Mouse (Mus musculus): ENCODE results near the gene Plekhm1. TPM values are rescaled to one million over a fixed set of nuclear protein-coding genes. Genes with fewer than 3 reads are reported as not detected.

Gene Plekhm1
- polyA plus RNA-seq, 1 experiment from 2014 or later: 8.7 TPM

DNA sequence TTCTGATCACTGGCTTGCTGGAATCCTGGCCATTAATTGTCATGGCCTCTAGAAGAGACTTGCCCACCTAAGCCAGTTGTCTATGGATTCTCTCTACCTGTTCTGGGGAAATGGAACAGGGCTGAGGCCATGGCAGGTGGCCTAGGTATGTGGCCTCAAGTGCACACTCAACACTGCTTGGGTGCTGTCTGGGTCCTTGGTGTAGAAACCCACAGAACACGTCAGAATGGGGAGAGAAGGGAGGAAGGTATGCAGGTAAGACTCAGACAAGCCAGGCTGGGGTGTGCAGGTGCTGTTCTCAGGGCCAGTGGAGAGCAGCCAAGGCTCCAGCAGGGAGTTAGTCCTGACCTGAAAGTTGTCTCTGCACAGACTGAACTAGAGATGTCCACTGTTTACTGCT, 94.4 kb downstream of the Plekhm1 start:
- ATAC-seq (ENCODE audit: low FRiP score, low read depth): no peak
- no peak overlapping the region for H3K4me2 ChIP-seq (replicated peaks)
- WGBS: 80% methylated on average over 1 of the region's 1 CpGs

DNA sequence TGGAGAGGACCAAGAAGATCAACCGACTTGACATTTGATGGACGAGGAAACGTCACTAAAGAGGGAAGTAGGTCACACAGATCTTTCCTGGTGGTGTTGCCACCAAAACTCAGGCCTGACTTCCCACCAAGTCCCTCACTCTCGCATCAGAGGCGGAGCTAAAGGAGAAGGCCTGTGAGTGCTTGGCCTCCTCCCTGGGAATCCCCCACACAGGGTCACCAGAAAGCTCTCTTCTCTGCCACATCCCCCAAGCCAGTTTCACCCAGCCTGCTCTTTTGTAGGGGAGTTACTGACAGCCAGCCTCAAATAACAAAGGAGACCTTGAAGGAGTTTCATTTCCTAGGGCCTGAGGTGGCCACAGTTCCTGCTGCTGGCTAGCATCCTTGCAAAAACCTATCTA, 97.1 kb downstream of the Plekhm1 start:
- Histone ChIP-seq H3K4me2 (replicated peaks) (no peak overlapping the region), H3K9me3 (no peaks in the 10 kb centered on the region), H3K27ac (no peak overlapping the region), H3K4me1 (peaks cover 23% of the 10 kb centered on the region), H3K9ac (no peak overlapping the region), H3K27me3 (no peaks in the 10 kb centered on the region), H3K4me3 (no peak overlapping the region), H3K36me3 (no peaks in the 10 kb centered on the region)
- 83% methylated on average over 5 of the region's 5 CpGs for WGBS
- no peak for ATAC-seq (ENCODE audit: low FRiP score, low read depth)

More for the DNA sequence above, 94.4 kb downstream of the Plekhm1 start:
- Histone ChIP-seq H3K9me3 (no peaks in the 10 kb centered on the region), H3K27me3 (no peaks in the 10 kb centered on the region), H3K4me1 (peaks cover 20% of the 10 kb centered on the region), H3K36me3 (no peaks in the 10 kb centered on the region), H3K4me3 (no peak overlapping the region), H3K9ac (no peak overlapping the region), H3K27ac (no peak overlapping the region)

- no peak overlapping the region for H3K4me2 ChIP-seq (replicated peaks)
- H3K27me3 ChIP-seq: no peaks in the 10 kb centered on the region
- H3K9ac ChIP-seq: no peak overlapping the region
- peaks cover 18% of the 10 kb centered on the region for H3K4me1 ChIP-seq
- H3K27ac ChIP-seq: no peak overlapping the region
- no peaks in the 10 kb centered on the region for H3K9me3 ChIP-seq
- no peaks in the 10 kb centered on the region for H3K36me3 ChIP-seq
- WGBS: 73% methylated on average over 10 of the region's 10 CpGs
- H3K4me3 ChIP-seq: no peak overlapping the region
- no peak for ATAC-seq (ENCODE audit: low FRiP score, low read depth)
Observed at GRCm38 (mm10) chr11:103314736-103315374, 97.6 kb downstream of the Plekhm1 start.

Other genes starting within 250 kb of the Plekhm1 start
- 1.1 and 1.2 TPM in 2 replicates for gene Fmnl1, start 241.6 kb downstream of the Plekhm1 start, polyA plus RNA-seq (2015; fragmentation: Nextera tagmentation; extraction: Ambion mirVana)
- 0.55 and 0.61 TPM in 2 replicates for gene 1700023F06Rik, start 204.1 kb downstream of the Plekhm1 start, polyA plus RNA-seq (2015; fragmentation: Nextera tagmentation; extraction: Ambion mirVana)
- not detected in 2 replicates for gene Spata32, start 194.3 kb downstream of the Plekhm1 start, polyA plus RNA-seq (2015; fragmentation: Nextera tagmentation; extraction: Ambion mirVana)
- gene Map3k14, start 145.2 kb downstream of the Plekhm1 start, polyA plus RNA-seq (2015; fragmentation: Nextera tagmentation; extraction: Ambion mirVana): 4.8 and 5.4 TPM in 2 replicates
- gene Arhgap27, start 49.0 kb downstream of the Plekhm1 start, polyA plus RNA-seq (2015; fragmentation: Nextera tagmentation; extraction: Ambion mirVana): 5.1 and 6.8 TPM in 2 replicates
- not detected in 2 replicates for gene Lrrc37a, start 91.9 kb upstream of the Plekhm1 start, polyA plus RNA-seq (2015; fragmentation: Nextera tagmentation; extraction: Ambion mirVana)
- gene Gm884, start 208.5 kb upstream of the Plekhm1 start, polyA plus RNA-seq (2015; fragmentation: Nextera tagmentation; extraction: Ambion mirVana): not detected in 2 replicates
- gene Lyzl6, start 226.2 kb upstream of the Plekhm1 start, polyA plus RNA-seq (2015; fragmentation: Nextera tagmentation; extraction: Ambion mirVana): not detected in 2 replicates
- gene Rprml, start 236.9 kb upstream of the Plekhm1 start, polyA plus RNA-seq (2015; fragmentation: Nextera tagmentation; extraction: Ambion mirVana): 0.14 TPM in 1 of 2 replicates, not detected in the other

All from limb, embryonic 13.5 days (tissue).